Mouse (Mus musculus) E14TG2a.4 (cell line): ENCODE data around the gene Dao.

Experiments used
- CTCF ChIP-seq: conservative IDR thresholded peaks from 2 replicates; pipeline ENCODE4 v1.5.1; 2014; ENCODE audit warnings: low read length
- NANOG ChIP-seq: IDR thresholded peaks from 2 replicates; pipeline ENCODE4 v1.6.1; 2014; ENCODE audit warnings: borderline replicate concordance, low read length, mixed read lengths
- POU5F1 ChIP-seq: IDR thresholded peaks from 2 replicates; pipeline ENCODE4 v1.6.1; 2014; ENCODE audit warnings: low read length, borderline replicate concordance

- TF ChIP-seq CTCF (no peak), POU5F1 (no peak), NANOG (no peak)
These were observed 20.9 kb downstream of the Dao start for GRCm38 (mm10) chr5:114024390-114024789.
